Mouse (Mus musculus) cerebellum, postnatal 10 days (tissue): ENCODE data around the gene Napsa.

Source experiments
- DNase-seq, 2 experiments: peaks; one replicate each; pipeline ENCODE4 v3.0.0; 2021; ENCODE audit warnings: mixed read lengths in 2 of 2

The Napsa gene

DNA sequence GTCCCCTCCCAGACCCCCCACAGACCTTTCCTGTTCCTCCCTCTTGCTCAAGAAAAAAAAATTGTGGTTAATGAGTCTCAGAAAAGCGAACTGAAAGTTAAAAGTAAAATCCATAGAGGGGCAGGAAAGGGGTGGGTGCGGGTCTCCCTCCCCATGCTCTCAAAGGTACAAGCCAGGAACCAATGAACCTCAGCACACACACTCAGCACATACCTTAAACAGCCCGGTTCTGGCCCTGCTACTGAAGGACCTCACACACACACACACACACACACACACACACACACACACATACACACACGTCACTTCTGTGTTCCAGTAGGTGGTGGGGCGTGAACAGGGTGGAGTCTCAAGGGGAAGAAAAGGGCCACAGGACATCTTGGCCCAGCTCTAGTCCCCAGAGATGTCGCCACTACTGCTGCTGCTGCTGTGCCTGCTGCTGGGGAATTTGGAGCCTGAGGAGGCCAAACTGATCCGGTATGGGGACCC lies at the start of gene Napsa:
TSS of gene Napsa (plus strand) at position 168 of the 489 bp plus-strand sequence.
- no peak for DNase-seq

- DNase-seq, result no peak
Observed at GRCm38 (mm10) chr7:44523056-44523455, 49.1 kb upstream of the Napsa start.

GRCm38 (mm10) chr7:44524502-44524901 lies 47.7 kb upstream of the Napsa start, which contains the start of gene Mybpc2:
Gene Mybpc2, minus strand, starts transcription at chr7:44524656.
- DNase-seq, result peak; percentile 45 to 57

DNA sequence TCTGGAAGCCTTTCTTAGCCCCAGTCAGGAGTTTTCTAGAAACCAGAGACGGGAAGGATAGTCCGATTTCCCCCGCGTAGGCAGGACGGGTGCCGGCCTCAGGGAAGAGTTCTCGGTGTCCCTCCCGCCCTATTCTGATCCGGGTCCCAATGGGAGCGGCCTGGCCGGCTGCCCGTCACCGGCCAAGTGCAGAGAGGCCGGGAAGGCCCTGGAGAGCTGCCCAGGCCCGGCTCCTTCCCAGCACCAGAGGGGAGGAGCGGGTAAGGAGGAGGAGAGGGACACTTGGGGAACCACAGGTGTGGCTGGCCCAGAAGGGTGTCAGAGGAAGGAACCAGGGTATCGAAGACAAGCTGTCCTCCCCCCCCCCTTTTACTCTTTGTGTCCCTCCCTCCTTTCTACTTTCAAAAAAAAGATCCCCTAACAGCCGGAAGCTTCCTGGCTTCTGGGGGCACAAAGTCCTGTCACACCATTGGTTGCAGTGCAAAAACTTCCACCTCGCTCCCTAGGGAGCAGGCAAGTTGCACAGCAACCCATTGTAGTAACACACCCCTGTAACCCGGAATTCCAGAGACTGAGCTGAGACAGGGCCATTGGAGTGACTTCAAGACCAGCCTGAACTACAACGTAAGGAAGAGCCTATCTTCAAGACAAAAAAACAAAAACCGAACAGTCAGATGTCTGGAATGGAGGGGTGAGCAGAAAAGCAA lies 46.9 kb upstream of the Napsa start:
- peak; percentile 80 to 85 for DNase-seq

GRCm38 (mm10) chr7:44526414-44527154 lies 45.6 kb upstream of the Napsa start:
- no peak for DNase-seq

DNA sequence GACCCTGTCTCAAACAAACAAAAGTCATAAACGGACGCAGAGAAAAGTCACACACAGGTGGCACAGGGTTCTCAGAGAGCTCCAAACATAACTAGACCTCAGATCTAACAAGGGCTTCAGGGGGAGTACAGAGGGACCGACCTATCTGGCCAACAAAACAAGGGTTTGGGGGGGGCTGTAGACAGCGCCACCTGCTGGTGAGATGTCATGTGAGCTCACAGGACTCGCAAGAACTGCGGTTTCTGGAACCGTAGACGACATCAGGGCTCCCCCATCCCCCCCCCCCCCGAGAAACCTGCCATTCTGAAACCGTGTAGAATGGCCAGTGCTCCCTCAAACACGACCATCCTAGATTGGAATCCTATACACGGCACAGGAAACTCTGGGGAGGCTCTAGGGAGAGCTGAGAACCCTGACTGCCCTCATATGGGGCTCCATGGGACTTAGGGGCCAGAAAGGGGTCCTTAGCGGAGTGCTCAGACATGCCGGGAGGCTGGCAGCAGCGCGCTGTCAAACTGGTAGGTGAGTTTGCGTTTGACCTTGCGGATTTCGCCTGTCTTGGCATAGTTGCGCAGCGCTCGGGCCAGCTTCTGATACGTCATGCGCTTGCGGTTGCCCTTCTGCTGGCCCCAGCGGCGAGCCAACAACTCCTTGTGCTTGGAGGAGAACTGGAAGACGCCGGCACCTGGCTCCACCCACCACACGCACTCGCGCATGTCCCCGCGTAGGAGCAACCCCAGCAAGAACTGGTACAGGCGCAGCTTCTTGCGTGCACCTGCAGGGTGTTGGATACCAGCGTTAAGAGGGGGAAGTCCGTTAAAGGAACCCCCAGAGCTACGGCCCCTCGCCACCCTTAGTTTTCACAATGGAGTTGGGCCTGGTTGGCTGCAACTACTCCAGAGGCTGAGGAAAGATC lies 44.4 kb upstream of the Napsa start:
- DNase-seq, result peak; percentile 89 to 93

DNA sequence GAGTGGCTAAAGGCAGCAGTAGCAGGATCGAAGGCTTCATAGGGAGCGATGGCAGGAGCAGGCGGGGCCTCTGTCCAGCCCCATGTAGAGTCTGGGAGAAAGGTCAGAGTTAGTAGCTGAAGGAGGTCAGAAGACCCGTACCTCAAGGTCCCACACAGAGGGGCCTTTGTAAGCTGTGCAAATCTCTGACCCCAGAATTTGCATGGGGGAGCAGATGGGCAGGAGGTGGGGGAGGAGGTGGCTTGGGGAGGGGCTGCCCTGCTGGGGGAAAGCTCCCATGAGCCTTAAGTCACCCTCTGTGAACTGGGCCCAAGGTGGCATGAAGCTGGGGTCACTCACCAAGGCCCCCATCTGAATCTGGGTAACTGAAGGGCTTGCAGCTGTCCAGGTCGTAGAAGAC lies 42.7 kb upstream of the Napsa start:
- no peak for DNase-seq

DNA sequence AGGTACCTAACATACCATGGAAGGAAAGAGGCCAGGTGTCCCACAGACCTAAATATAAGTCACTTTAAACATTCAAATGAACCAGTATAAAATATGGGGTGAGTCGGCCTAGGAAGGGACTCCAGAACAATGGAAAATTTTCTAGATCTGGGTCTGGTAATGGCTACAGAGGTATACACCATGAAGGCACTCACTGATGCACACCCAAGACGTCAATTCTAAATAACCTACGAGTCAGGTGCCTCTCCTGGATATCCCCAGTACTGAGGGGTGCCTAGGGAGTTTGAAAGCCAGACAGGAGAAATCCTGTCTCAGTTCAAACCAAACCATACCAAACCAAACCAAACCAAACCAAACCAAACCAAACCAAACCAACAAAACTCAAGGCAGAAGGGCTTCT lies 41.7 kb upstream of the Napsa start:
- DNase-seq, result no peak

DNA sequence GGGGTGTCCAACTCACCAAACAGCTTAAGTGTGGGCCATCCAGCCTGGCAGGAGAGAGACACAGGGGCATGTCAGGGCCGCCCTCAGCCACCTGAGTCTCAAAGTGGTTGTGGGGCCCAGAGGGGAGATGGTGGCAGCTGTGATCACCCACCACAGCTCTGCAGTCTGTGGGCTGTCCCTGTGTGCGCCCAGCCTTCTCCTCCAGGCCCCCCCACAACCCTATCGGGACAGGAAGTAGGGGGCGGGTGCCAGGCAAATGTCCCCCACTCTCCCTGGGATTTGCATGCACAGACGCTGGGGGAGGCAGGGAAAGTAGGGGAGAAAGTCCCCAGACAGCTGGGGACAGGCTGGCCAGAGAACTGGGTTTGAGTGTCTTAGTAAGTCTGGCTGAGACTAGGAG lies 41.0 kb upstream of the Napsa start:
- no peak for DNase-seq

- no peak for DNase-seq
Observed at GRCm38 (mm10) chr7:44531946-44532732, 40.0 kb upstream of the Napsa start, which contains the start of gene Spib. Gene Spib, minus strand, starts transcription at chr7:44532071.

DNA sequence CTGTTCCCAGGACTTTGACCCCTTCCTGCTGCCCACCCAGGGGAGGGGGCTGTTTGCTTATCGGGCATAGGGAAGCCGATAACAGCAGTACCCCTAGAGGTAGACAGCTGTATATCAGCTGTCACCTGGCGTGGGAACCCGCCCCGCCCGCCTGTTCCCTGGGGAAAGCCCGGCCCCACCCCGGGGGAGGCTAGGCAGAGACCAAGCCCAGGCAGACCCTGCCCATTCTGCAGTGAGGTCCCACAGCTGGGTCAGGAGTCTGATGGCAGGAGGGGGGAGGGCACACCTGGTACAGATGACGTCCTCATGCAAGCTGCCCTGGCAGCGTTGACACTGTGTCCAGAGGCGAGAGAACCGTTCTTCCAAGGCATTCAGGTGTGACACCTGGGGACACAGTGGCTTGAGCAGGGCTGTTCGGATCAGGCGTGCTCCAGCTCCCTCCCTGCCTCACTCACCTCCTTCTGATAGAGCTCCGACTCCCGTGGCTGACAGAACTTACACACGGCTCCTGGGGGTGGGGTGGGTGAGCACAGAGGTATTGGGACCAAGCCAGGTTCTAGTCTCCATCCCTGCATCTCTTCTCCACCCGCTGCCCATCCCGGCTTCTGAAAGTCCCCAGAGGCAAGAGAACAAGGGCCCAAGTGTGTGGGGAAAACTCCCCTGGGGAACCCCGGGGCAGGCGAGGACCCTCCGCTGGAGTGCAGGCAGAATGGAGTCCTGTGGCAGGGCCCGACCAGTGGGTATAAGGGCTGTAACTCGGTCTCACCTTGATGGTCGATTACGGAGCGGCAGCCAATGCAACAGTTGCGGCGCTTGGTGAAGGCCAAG lies 39.0 kb upstream of the Napsa start:
- DNase-seq, result no peak

- DNase-seq, result no peak
Observed at GRCm38 (mm10) chr7:44533746-44534045, 38.5 kb upstream of the Napsa start.

GRCm38 (mm10) chr7:44534242-44534641 lies 37.9 kb upstream of the Napsa start:
- DNase-seq, result no peak

GRCm38 (mm10) chr7:44534656-44535441 lies 37.3 kb upstream of the Napsa start:
- DNase-seq, result no peak

GRCm38 (mm10) chr7:44535657-44536589 lies 36.3 kb upstream of the Napsa start:
- DNase-seq, result no peak

DNA sequence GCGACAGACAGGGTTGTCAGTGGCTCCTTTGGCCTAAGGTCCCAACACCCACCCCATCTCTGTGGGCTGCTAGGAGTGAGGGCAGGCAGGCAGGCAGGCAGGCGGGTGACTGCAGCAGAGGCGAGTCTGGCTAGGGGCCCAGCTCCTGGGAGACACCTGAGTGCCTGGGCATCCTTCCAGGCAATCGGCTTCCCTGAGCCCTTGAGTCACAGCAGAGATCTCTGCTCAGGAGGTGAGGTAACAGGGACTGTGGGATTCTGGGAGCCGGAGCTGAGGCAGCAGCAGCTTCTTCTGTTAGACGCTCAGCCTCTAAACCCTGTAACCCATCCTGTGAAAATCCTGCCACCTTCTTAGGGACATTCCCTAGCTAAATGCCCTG lies 35.6 kb upstream of the Napsa start:
- DNase-seq, result peak; percentile 84 to 86

GRCm38 (mm10) chr7:44537009-44537408 lies 35.2 kb upstream of the Napsa start:
- DNase-seq, result peak; percentile 52 to 56

DNA sequence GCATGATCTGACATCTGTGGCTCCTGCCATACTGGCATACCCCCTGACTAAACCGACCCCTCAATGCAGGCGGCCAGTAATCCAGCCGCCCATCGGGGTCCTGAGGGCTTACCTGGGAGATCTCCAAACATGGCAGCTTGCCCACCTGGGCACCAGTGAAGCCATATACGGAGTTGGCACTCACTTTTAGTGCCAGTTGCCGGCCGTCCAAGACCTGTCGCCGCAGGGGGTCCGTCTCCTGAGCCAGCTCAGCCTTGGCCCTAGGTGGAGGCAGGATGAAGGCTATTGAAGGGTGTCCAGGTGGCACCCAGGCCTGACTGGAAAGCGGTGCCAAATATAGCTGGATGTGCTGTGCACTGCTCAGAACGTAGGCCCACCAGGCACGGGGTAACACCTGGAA lies 34.7 kb upstream of the Napsa start:
- peak; percentile 84 to 85 for DNase-seq
